Mouse (Mus musculus): Measurements from ENCODE around the gene Ankrd6.
"Not testable (repeated sequence)": the region's sequence is repeated elsewhere in the genome, so short reads cannot be mapped to it uniquely, and the experiment has no call there.

Ankrd6 gene

GRCm38 (mm10) chr4:32950356-32951034 lies at the start of gene Ankrd6:
Ankrd6 (minus strand) TSS chr4:32950841.
- peak; percentile 85 for DNase-seq

- no peak for DNase-seq
These were observed 48.4 kb upstream of the Ankrd6 start for GRCm38 (mm10) chr4:32998996-32999395.

GRCm38 (mm10) chr4:32997571-32997970 lies 46.9 kb upstream of the Ankrd6 start:
- no peak for DNase-seq

- peak; percentile 37 for DNase-seq
These were observed 45.4 kb upstream of the Ankrd6 start for GRCm38 (mm10) chr4:32996083-32996482.

GRCm38 (mm10) chr4:32994168-32994567 lies 43.5 kb upstream of the Ankrd6 start:
- no peak for DNase-seq

GRCm38 (mm10) chr4:32989346-32989745 lies 38.7 kb upstream of the Ankrd6 start:
- no peak for DNase-seq

- peak; percentile 84 for DNase-seq
These were observed 36.4 kb upstream of the Ankrd6 start for GRCm38 (mm10) chr4:32987006-32987405.

- DNase-seq = no peak
These were observed 35.0 kb upstream of the Ankrd6 start for GRCm38 (mm10) chr4:32985684-32986083.

- DNase-seq = peak; percentile 31
These were observed 34.4 kb upstream of the Ankrd6 start for GRCm38 (mm10) chr4:32984801-32985675.

- DNase-seq = no peak
These were observed 33.6 kb upstream of the Ankrd6 start for GRCm38 (mm10) chr4:32984242-32984641.

GRCm38 (mm10) chr4:32983176-32984155 lies 32.8 kb upstream of the Ankrd6 start:
- DNase-seq = peak; percentile 57

GRCm38 (mm10) chr4:32982716-32983175 lies 32.1 kb upstream of the Ankrd6 start, which contains the start of gene Rragd:
Rragd (plus strand) TSS chr4:32983037.
- peak; percentile 57 for DNase-seq

GRCm38 (mm10) chr4:32982041-32982715 lies 31.5 kb upstream of the Ankrd6 start:
- no peak for DNase-seq

GRCm38 (mm10) chr4:32981617-32982016 lies 31.0 kb upstream of the Ankrd6 start:
- peak; percentile 51 for DNase-seq

- DNase-seq = no peak
These were observed 29.4 kb upstream of the Ankrd6 start for GRCm38 (mm10) chr4:32980061-32980460.

- peak; percentile 38 for DNase-seq
These were observed 26.7 kb upstream of the Ankrd6 start for GRCm38 (mm10) chr4:32977331-32977730.

- DNase-seq = not testable (repeated sequence)
These were observed 14.0 kb upstream of the Ankrd6 start for GRCm38 (mm10) chr4:32964619-32965018.

- DNase-seq = no peak
These were observed 10.8 kb upstream of the Ankrd6 start for GRCm38 (mm10) chr4:32961394-32961793.

- no peak for DNase-seq
These were observed 5.8 kb upstream of the Ankrd6 start for GRCm38 (mm10) chr4:32956423-32956822.

GRCm38 (mm10) chr4:32952681-32953080 lies 2.0 kb upstream of the Ankrd6 start:
- no peak for DNase-seq

GRCm38 (mm10) chr4:32951035-32951940 lies 647 bp upstream of the Ankrd6 start:
- DNase-seq = no peak
